Mouse (Mus musculus) spleen, adult 2 months (tissue): Measurements from ENCODE around the gene Ugt1a8. TPM values are rescaled to one million over a fixed set of nuclear protein-coding genes. Genes with fewer than 3 reads are reported as not detected.
"Not testable (repeated sequence)": the region's sequence is repeated elsewhere in the genome, so short reads cannot be mapped to it uniquely, and the experiment has no call there.

ENCODE experiments used
- DNase-seq, 2 experiments: peaks; one replicate each; pipeline versions ENCODE4 v3.0.0 to v3.0.0-alpha.2; 2012 to 2021; ENCODE audit warnings: low spot score in 2 of 2, low read depth in 1 of 2
- H3K27ac ChIP-seq: fragments of 200-500 bp; 2 replicates; pipeline ENCODE4 v1.5.1; 2012; ENCODE audit warnings: low read length, inconsistent platforms; ENCODE audit not compliant: insufficient read depth
- H3K27me3 ChIP-seq: fragments of 200-500 bp; 2 replicates; pipeline ENCODE4 v1.6.1; 2012; ENCODE audit warnings: mild to moderate bottlenecking, moderate library complexity, low read length, inconsistent platforms; ENCODE audit not compliant: control insufficient read depth, insufficient read depth
- H3K36me3 ChIP-seq: fragments of 200-500 bp; 2 replicates; pipeline ENCODE4 v1.6.1; 2012; ENCODE audit warnings: mild to moderate bottlenecking, low read length, inconsistent platforms; ENCODE audit not compliant: control insufficient read depth, insufficient read depth
- H3K4me1 ChIP-seq: fragments of 200-500 bp; 2 replicates; pipeline ENCODE4 v1.6.1; 2011; ENCODE audit warnings: inconsistent platforms; ENCODE audit not compliant: control insufficient read depth, insufficient read depth, insufficient read length
- H3K4me3 ChIP-seq: fragments of 200-500 bp; 2 replicates; pipeline ENCODE4 v1.5.1; 2011; ENCODE audit warnings: mild to moderate bottlenecking, inconsistent platforms; ENCODE audit not compliant: insufficient read depth, insufficient read length; ENCODE audit errors: extremely low read depth
- CTCF ChIP-seq: fragments of 200-500 bp; IDR thresholded peaks from 2 replicates; pipeline ENCODE4 v1.5.1; 2011; ENCODE audit warnings: mild to moderate bottlenecking, inconsistent platforms; ENCODE audit not compliant: insufficient read depth, insufficient read length, insufficient replicate concordance; ENCODE audit errors: extremely low read depth
- POLR2A ChIP-seq: fragments of 200-500 bp; IDR thresholded peaks from 2 replicates; pipeline ENCODE4 v1.6.1; 2011; ENCODE audit warnings: low read depth, low read length, inconsistent platforms
- WGBS: fragments of 180-500 bp; shearing (Covaris S2); methylation state at CpG from one replicate; pipeline ENCODE4 v1.1.7; 2018; 5-methylcytosine and 5-hydroxymethylcytosine counted together
- polyA plus RNA-seq: library from polyadenylated mRNA; depleted of rRNA; stranded (reverse); fragments of >200 nt; gene quantifications from 2 replicates; pipeline ENCODE4 v1.2.3, GENCODE M21; 2012; rRNA removed

Gene Ugt1a8
- polyA plus RNA-seq = not detected in 2 replicates

GRCm38 (mm10) chr1:88087513-88087912, at the start of gene Ugt1a8:
Ugt1a8 (plus strand) TSS chr1:88087813.
- DNase-seq = no peak
- Histone ChIP-seq H3K4me3 (no peak within 1 kb of the TSS), H3K4me1 (no peaks in the 10 kb centered on the region), H3K36me3 (no peaks in the 10 kb centered on the region), H3K27ac (no peak within 1 kb of the TSS), H3K27me3 (no peaks in the 10 kb centered on the region)
- WGBS = 89% methylated on average over 3 of the region's 3 CpGs
- TF ChIP-seq CTCF (no peak), POLR2A (no peak)

GRCm38 (mm10) chr1:88043044-88043443, 44.6 kb upstream of the Ugt1a8 start:
- not testable (repeated sequence) for H3K27me3 ChIP-seq, H3K27ac ChIP-seq, H3K4me3 ChIP-seq, DNase-seq, H3K36me3 ChIP-seq, H3K4me1 ChIP-seq
- 43% methylated on average over 1 of the region's 2 CpGs for WGBS

GRCm38 (mm10) chr1:88044832-88045437, 42.7 kb upstream of the Ugt1a8 start:
- WGBS = 89% methylated on average over 4 of the region's 5 CpGs
- not testable (repeated sequence) for H3K36me3 ChIP-seq, H3K4me3 ChIP-seq, H3K4me1 ChIP-seq, DNase-seq, H3K27ac ChIP-seq, H3K27me3 ChIP-seq

DNA sequence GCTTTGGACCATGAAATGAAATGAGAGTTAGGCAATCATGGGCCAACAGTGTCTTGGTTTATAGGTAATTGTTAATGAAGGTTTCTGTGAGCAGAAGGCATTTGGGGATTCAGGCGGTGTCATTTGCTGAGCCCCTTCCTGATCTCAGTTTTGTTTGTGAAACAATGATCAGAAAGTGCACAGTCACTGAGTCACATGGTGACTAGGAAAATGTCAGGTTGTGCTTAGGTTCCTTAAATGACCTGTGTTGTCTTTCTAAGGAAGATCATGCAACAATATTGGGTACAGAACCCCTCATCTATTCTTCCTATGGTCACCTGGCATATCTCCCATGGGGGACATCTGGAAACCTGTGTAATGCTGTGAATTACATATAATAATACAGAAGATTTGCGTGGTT, 40.2 kb upstream of the Ugt1a8 start:
- H3K27me3 ChIP-seq, H3K4me1 ChIP-seq, DNase-seq, H3K27ac ChIP-seq, H3K36me3 ChIP-seq, H3K4me3 ChIP-seq: not testable (repeated sequence)
- WGBS = 83% methylated on average over 2 of the region's 2 CpGs

- TF ChIP-seq CTCF (no peak), POLR2A (no peak)
- Histone ChIP-seq H3K4me3 (no peak within 1 kb of the TSS), H3K36me3 (no peaks in the 10 kb centered on the region), H3K4me1 (no peaks in the 10 kb centered on the region), H3K27me3 (no peaks in the 10 kb centered on the region), H3K27ac (no peak within 1 kb of the TSS)
- WGBS = 83% methylated on average over 1 of the region's 1 CpGs
- DNase-seq = no peak
Observed at GRCm38 (mm10) chr1:88055088-88055487, 32.5 kb upstream of the Ugt1a8 start, which contains the start of gene Ugt1a10. Ugt1a10 (plus strand) TSS chr1:88055388.

GRCm38 (mm10) chr1:88066472-88067102, 21.0 kb upstream of the Ugt1a8 start:
- H3K27me3 ChIP-seq, DNase-seq, H3K4me3 ChIP-seq, H3K36me3 ChIP-seq, H3K4me1 ChIP-seq, H3K27ac ChIP-seq: not testable (repeated sequence)
- WGBS = 64% methylated on average over 1 of the region's 2 CpGs

GRCm38 (mm10) chr1:88070495-88070894, 17.1 kb upstream of the Ugt1a8 start, which contains the start of gene Ugt1a9:
Ugt1a9 (plus strand) TSS chr1:88070800.
- TF ChIP-seq CTCF (no peak), POLR2A (no peak)
- 88% methylated on average over 2 of the region's 2 CpGs for WGBS
- Histone ChIP-seq H3K36me3 (no peaks in the 10 kb centered on the region), H3K4me1 (no peaks in the 10 kb centered on the region), H3K4me3 (no peak within 1 kb of the TSS), H3K27ac (no peak within 1 kb of the TSS), H3K27me3 (no peaks in the 10 kb centered on the region)
- DNase-seq = no peak

- 86% methylated on average over 4 of the region's 4 CpGs for WGBS
- DNase-seq = no peak
- no peak overlapping the region for H3K27ac ChIP-seq
- no peak overlapping the region for H3K4me3 ChIP-seq
- H3K27me3 ChIP-seq = no peaks in the 10 kb centered on the region
- no peaks in the 10 kb centered on the region for H3K4me1 ChIP-seq
- no peak for TF ChIP-seq POLR2A
- TF ChIP-seq CTCF = no peak
- H3K36me3 ChIP-seq = no peaks in the 10 kb centered on the region
Observed at GRCm38 (mm10) chr1:88070902-88071301, 16.7 kb upstream of the Ugt1a8 start.
